Mouse (Mus musculus): ENCODE data around the gene Olfr1394.

DNA sequence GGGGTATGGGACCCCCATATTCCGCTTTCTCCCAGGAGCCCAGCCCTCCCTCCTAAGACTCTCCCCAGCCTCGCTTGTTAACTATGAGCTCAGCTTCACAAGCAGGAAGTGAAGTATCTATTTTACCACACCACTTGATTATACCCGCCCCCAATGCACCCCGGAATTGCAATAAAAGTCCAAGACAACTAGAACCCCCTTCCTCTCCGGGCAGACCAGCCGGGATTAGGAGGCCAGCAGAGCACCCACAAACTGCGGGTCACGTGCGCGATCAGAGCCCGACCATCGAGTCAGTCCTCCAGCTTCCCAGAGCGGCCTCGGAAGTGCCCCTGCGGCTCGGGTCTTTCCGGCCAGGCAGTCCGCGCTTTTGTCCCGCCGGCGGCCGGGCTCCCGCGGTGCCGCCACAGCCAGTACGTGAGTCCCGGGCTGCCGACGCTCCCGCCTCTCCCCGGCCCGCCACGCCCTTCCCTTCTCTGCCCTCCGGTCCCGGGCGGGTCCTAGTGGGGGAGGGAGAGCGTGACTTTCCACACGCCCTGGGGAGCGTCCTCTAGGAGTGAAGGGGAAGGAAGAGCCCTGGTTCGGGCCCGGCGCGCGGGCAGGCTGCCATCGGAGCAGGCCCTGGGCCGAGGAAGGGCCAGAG is 49.1 kb downstream of the Olfr1394 start, which contains the start of gene Zfp62:
- TF ChIP-seq CTCF (IDR thresholded peaks at IDR 0.05; ENCODE audit: low read depth) = no peak; the same call in 1 of the 2 replicates
- TF ChIP-seq EP300 (optimal IDR thresholded peaks at IDR 0.05) = peak; percentile 54

Measured in stomach, postnatal 0 days (tissue).